Mouse (Mus musculus): ENCODE measurements around the gene Slc30a9. TPM values are rescaled to one million over a fixed set of nuclear protein-coding genes. Genes with fewer than 3 reads are reported as not detected.

Gene Slc30a9
- polyA plus RNA-seq, 1 experiment = 46.8 TPM

DNA sequence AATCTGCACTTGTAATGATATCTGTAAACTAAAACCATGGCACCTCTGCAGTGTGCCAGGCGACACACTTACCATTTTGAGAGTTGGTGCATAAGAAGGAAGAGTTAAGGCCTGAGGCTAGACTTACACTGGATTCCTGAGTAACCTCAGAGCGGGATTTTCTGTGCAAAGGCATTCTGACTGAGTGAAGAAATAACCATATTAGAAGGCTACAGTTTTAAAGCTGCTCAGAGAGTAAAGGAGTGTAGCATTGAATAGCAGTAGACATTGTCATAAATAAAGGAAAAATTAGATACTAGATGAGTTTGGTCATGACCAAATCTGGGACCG, 5.7 kb downstream of the Slc30a9 start:
- no peak for DNase-seq (ENCODE audit: low spot score)

DNA sequence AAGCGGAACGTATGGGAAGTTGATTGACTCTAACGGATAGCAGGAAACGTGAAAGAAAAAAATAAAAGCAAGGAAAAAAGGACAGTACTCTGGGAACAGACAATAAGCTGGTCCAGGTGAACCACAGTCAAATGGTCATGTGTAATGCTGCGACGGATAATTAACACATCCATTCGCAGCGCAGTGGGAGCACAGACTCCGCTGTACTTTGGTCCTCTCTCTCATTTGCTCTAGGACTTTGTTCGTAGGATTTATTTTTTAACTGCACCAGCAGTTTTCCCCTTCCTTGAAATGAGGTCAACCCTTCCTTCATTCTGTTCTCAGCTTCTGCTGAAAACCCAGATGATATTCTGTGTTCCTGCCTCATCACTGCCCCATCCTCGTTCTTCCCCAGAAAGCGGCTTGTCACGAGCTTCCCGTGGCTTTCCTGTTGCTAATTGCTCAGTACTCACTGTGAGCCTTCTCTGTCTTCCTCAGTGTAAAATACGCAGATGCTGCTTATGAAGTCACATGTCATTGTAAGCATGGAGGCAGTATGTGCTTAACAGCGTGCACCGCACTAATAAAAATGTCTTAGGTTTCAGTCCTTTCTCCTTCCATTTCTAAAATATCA, 15.0 kb downstream of the Slc30a9 start:
- no peak for DNase-seq (ENCODE audit: low spot score)

DNA sequence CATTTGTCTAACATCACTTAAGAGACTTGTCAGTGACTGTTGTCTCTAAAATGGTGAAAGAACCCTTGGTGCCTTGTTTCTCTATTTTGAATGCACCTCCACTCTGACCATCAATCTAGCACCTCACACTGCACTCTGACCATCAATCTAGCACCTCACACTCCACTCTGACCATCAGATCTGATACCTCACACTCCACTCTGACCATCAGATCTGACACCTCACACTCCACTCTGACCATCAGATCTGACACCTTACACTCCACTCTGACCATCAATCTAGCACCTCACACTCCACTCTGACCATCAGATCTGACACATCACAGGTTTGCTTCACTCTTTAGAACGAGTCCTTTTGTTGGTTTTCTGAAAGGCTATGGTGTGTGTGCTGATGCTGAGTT, 17.3 kb downstream of the Slc30a9 start:
- no peak for DNase-seq (ENCODE audit: low spot score)

DNA sequence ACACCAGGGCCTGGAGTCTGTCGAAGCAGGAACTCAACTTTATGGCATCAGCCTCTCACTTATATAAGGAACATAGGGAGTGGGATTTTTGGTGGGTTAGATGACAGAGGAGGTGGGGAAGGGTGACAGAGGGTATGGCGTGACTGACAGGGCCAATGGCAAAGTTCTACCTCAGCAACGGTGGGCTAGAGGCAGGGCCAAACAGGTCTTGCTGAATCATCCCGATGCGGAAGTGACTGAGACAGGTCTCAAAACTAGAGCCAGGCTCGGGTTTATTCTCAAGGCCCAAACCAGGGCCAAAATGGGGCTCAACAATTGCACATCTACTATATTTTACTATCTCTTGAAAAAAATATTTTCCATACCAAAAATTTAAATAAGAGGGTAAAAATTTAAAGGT, 34.1 kb downstream of the Slc30a9 start:
- DNase-seq (ENCODE audit: low spot score) = no peak

DNA sequence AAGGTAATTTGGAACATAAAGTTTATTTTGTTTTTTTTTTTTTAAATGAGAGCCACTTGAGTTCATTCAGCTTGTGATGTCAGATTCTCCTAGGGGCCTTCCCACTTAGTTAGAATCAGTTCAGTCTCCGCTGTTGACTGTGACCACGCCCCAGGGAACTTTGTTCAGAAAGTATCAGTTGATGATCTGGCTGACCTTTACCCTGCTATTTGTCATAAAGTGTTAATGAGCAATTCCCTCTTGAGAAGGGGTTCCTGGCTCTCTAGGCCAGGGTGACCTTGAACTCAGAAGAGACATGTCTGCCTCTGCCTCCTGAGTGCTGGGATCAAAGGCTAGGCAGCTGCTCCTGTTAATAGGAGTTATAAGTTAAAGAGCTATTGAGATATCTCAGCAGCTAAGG, 40.3 kb downstream of the Slc30a9 start:
- DNase-seq (ENCODE audit: low spot score) = no peak

DNA sequence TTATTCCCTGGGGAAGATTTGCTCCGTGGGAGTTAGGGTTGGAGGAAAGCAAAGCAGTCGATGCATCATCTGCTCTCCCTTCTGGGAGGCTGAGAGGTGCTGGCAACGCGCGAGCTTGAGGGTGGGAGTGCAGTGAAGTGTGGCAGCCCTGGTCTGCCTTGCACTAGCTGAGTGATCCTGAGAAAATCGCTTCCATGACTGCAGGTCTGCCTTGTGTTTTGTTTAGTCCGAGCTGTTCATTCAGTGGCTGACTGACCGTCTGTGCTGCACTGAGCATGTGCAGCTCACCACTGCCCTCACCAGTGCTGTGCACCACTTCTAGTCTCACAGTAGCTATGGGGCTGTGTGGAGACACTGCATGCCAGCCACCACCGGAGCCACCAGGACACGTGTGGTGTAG, 42.2 kb downstream of the Slc30a9 start:
- DNase-seq (ENCODE audit: low spot score) = no peak

DNA sequence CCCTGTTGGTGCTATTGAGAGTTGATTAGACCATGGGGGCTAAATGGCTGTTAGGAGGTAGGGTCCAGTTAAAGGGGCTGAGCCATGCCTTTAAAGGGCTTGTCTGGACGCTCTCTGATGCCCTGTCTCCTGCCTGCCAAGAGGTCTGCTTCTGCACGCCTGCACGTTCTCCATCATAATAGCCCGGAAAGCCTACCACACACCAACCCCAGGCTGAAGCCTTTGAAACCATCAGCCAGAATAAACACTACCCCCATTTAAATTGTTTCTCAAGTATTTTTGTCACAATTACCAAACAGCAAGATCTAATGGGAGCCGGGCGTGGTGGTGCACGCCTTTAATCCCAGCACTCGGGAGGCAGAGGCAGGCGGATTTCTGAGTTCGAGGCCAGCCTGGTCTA, 55.6 kb downstream of the Slc30a9 start:
- DNase-seq (ENCODE audit: low spot score) = no peak

DNA sequence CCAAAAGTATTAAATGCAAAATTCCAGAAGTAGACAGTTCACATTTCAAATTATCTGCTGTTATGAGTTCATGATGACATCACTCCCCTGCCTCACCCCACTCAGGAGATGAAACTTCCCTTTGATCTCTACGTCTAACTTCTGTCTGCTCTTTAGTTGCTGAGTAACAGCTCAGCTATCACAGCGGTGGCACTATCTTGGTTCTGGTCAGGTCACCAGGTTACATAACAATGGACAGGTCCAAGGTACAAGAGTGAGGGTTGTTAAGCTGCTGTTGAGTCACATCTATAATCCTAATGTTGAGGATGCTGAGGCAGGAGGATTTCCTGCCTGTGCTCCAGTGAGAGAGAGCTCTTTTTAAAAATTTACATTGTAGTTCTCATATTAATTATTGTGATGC, 56.2 kb downstream of the Slc30a9 start:
- DNase-seq (ENCODE audit: low spot score) = no peak

DNA sequence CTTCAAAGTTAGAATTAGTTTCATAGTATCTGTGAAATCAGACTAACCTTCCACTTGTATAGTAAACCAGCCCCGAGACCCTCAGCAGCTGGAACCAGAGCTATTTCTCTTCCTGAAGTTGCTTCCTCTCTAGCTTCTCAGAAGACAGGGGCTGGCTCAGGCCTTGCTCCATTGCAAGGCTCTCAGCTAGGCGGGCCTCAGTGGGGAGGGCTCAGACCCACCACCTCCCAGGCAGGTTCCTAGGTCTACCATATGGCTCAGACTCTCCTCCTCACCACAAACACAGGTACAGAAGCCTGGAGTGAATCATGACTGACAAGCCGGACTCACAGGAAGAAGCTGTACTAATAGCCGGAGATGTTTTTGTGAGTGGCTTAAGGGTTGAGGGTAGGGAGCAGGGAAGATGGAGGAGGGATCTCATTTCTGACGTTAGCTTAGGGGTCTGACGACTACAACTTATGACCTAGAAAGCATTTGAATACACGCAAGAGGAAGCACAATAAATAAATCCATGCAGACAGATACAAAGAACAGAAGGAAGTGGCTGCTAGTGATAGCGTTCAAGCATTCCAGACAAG, 70.4 kb downstream of the Slc30a9 start:
- no peak for DNase-seq (ENCODE audit: low spot score)

DNA sequence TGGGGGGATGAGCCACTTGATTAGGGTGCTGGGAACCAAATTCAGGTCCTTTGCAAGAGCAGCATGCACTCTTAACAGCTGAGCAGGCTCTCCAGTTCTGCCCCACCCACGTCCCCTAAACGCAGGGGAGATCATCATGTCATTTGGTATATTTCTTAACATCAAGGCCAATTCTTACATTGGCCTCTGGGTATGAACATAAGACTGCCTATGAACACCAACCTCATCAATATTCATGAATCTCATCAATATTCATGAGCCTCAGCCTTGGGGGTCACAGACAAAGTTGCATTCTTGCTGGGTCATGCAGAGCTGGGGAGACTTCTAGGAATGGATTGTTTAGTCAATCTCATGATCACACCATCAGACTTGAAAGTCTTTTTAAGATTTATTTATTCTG, 74.9 kb downstream of the Slc30a9 start:
- DNase-seq (ENCODE audit: low spot score) = no peak

DNA sequence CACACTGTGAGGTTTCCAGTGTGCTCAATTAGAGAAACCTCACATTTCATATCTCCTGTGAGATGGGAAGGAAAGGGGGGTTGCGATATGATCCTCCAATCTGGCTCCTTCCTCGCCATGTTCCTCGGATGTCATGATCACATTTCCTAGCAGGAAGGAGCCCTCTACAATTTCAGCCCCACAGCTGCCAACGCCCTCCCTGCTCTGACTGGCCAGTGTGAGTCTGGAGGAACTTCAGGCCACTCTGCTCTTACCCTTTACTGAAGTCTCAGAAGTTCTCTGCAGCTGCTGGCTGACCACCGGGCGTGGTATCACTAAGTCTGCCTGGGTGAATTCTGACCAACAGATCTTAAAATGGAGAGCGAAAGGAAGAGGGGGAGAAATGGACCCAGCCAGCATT, 75.8 kb downstream of the Slc30a9 start:
- no peak for DNase-seq (ENCODE audit: low spot score)

DNA sequence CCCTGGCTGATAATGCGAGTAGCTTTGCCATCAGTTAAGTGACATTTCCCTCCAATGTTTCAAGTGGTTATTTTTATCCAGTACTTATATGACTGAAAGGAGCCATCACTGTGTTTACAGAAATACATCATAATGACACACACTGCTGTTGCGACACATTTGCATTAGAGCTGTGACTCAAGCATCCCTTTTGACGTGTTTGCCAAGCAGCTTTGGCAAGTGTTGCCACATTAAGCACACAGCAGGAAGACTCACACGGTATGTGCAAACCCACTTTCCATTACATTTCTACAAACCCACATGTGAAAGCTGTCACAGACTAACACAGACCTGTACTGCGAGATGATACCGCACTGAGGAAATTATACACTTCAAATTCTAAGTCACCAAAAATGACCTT, 87.2 kb downstream of the Slc30a9 start:
- no peak for DNase-seq (ENCODE audit: low spot score)

DNA sequence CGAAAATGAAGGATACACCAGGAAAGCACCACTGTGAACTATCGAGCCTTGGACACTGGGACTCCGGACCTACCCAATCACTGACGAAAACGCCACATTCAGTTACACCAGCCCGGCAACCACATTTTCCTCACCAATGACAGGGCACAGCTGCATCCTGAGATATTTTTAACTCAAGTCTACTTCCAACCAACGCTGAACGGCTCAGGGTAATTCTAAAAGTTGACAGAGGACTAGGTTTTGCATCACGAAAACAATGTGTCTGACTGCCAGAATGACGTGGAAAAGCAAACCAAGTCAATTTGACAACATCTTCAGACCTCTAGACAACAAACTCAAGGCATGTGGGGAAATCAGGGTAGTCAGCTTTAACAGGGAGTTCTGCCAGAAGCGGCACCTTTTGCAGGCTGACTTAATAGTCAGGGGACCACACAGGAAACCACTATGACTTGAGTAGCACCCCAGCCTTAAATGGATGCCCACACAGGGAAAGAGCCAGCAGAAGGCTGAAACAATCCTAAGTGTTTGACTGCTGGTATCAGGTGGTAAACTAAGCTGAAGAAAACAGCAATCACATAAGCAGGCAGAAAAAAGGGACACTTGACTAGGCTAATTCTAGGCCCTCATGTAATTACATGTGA, 88.6 kb downstream of the Slc30a9 start:
- no peak for DNase-seq (ENCODE audit: low spot score)

DNA sequence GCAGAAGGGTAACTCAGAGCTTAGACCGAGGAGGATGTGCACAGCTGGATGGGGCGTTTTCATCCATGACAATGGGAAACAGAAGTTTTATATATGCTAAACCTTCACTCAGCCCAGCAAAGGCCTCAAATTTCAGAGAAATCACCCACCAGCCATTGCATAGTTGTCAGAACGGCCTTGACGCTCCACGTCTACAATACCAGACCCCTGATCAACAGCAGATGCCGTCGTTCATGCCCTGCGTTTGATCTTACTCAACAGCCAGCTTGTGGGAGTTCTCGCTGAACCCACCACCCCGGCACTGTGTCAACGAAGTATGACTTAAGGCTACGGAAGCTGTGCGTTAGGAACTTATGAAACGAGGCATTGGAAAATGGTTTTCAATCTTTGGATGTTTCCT, 90.4 kb downstream of the Slc30a9 start:
- DNase-seq (ENCODE audit: low spot score) = no peak

DNA sequence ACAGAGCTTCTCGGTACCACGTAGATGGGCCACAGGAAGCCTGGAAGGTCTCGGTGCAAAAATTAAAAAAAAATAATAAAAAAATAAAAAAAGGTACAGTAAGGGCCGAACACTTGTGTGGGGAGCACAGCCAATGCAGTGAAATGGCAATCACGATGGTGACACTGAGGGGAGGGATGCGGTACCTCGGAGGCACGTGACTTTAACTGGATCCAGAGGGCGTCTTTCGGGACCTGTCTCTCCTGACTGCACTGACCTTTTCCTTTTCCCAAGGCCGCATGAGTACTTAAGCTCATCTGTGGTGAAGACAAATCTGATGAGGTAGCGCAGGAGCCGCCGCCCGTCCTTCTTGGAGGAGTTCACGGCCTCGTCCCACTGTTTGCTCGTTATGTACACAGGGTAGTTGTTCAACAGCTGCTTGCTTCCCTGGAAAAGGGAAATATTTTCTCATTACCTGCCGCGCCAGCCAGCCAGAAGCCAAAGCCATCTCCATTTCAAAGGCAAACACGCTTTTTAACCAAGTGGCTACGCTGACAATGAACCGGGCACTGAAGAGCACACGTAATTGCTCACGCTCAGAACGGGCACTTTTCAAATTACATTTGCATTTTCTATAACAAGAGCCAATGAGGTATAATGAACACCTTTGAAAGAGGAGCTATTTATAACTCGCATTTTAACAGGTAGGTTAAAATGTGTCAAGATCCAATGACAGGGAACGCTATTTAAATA, 93.3 kb downstream of the Slc30a9 start:
- no peak for DNase-seq (ENCODE audit: low spot score)

DNA sequence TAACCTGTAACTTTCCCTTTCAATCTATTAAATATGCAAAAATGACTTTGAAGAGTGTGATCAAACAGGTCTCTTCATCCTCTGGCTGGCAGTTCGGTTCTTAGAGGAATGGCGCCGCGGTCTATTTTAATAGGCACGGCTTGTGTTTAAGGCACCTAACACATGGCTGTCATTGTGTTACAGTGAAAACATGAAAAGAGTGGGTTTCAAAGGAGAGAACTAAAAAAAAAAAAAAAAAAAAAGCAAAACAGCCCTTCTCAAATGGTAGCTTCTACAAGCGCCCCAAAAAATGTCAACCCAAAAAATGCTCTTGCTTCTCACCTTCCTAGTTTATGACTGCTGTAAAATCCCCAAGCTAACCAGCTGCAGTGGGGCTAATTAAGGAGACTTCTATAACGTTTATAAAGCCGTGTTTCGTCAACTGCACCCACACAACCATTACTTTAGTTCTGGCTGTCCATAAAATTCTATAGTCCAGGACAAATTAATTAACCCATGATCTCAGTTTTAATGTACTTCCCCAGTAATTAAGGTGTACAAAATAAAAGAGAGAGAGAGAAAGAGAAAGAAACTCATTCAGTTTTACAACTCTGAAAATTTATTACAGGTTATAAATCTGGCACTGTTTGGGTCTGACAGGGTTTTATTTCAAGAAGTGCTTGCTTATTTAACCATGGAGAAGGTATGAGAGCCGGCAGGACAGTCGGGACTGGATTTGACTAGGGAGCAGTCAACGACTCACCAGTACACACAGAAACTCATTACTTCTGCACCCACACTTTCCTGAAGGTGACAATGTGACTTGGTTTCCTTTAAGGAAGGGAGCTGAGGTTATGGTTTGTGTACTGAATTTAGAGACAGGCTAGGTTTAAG, 94.1 kb downstream of the Slc30a9 start:
- DNase-seq (ENCODE audit: low spot score) = no peak

DNA sequence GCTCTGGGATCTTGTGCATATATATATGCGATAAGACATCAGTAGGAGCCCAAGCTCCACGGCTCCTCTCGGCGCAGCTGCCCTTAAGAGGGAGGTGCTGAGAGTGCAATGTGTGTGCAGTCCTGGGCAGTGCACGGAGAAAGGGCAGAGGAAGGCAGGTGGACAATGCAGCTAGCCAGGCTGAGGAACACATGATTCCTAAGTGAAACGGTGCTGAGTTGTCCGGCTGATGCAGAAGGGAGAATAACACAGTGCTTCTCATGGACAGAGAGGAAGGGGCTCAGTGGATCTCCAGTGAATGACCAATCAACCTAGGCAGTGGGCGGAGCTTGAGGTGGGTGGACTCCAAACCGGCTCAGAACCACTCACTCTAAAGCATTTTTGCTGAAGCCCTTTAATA, 94.9 kb downstream of the Slc30a9 start:
- no peak for DNase-seq (ENCODE audit: low spot score)

DNA sequence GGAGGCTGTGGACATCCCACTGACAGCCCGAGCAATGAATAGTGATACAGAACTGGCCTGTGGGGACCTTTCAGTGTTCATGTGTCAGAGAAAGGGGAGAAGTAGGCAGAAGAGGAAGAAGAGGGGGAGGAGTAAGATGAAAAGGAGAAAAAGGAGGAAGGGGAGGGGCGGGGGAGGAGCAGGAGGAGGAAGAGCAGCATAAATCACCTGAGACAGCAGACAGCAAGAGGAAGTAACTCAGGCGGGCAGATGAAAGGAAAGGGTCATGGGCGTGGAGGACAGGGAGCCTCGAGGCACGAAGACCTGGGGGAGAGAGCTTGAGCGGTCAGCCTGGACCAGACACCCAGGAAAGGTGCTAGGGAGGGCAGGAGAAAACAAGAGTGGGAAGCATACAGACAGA, 97.6 kb downstream of the Slc30a9 start:
- DNase-seq (ENCODE audit: low spot score) = no peak

DNA sequence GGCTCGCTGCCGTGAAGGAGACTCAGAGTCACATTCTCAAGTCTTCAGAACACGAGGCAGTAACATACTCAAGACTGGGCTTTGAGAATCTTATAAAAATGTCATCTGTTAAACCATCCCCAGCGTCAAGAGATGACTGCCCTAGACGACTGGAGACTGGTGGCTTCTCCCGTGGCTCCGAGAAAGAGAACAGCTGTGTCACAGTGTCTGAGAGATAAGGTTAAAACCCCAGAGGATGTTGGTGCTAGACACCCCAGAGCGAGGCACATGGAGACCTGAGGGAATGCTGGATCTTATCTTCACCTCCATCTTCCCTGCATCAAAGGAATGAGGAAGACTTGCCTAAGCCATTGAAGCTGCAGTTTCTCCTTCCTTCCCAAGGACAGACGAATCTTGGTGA, 98.2 kb downstream of the Slc30a9 start:
- no peak for DNase-seq (ENCODE audit: low spot score)

All from urinary bladder, adult 2 months (tissue).